Mouse (Mus musculus) spleen, adult 2 months (tissue): Measurements from ENCODE around the gene 6030408B16Rik.

Source experiments
- CTCF ChIP-seq: fragments of 200-500 bp; IDR thresholded peaks from 2 replicates; pipeline ENCODE4 v1.5.1; 2011; ENCODE audit warnings: mild to moderate bottlenecking, inconsistent platforms; ENCODE audit not compliant: insufficient read depth, insufficient read length, insufficient replicate concordance; ENCODE audit errors: extremely low read depth
- POLR2A ChIP-seq: fragments of 200-500 bp; IDR thresholded peaks from 2 replicates; pipeline ENCODE4 v1.6.1; 2011; ENCODE audit warnings: low read depth, low read length, inconsistent platforms

DNA sequence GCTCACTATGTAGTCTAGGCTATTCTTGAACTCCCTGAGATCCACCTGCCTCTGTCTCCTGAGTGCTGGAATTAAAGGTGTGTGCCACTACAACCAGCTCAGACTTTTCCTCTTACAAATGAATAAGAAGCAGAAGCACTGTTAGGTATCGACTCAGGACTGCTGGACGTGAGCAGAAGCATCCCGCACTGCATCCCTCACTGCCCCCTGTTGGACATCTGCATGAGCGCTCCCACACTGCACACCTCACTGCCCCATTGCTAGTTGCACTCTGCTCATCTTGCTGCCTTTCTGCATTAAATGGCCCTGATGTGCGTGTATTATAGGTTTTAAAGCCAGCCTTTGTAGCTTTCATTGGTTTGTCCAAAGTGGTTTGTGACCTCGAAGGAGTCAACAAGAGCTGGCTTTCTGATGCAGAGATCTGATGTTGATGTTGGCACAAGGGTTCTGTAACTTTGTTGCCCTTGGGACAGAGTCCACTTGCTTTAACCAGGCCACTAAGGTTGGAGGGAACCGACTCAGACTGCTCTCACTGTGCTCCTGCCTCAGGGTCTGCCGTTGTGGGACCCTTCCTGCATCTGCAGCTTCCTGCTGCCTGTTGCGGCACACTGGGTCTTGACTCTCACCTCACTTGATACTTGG is 6.8 kb upstream of the 6030408B16Rik start:
- TF ChIP-seq POLR2A, result no peak
- no peak for TF ChIP-seq CTCF
